Mouse (Mus musculus): ENCODE data around the gene Tssc4.

The Tssc4 gene

GRCm38 (mm10) chr7:143070506-143071070 is 1.5 kb downstream of the Tssc4 start:
- DNase-seq: no peak

DNA sequence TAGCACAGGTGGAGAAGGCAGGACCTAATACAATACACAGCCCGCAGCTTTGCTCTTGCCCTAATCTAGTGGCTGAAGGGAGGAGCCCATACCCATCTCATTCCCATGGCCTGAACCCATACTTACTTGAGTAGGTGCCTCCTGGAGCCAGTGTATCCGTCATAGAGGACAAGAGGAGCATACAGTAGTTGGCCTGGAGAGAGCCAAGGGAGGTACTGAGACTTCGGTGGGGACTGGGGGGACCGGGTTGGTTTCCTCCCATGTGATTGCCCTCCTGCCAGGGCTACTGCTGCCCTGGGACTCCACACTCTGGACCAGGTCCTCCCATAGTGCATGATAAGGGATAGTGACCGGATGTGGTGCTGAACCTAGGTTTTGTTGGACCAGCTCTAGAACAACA is 3.6 kb downstream of the Tssc4 start:
- DNase-seq: no peak

- peak; percentile 52 for DNase-seq
Measured at GRCm38 (mm10) chr7:143073086-143073485, 4.0 kb downstream of the Tssc4 start.

GRCm38 (mm10) chr7:143075394-143075793 is 6.3 kb downstream of the Tssc4 start:
- no peak for DNase-seq

GRCm38 (mm10) chr7:143077351-143077750 is 8.3 kb downstream of the Tssc4 start:
- DNase-seq: no peak

- DNase-seq: no peak
Measured at GRCm38 (mm10) chr7:143082024-143082423, 13.0 kb downstream of the Tssc4 start.

DNA sequence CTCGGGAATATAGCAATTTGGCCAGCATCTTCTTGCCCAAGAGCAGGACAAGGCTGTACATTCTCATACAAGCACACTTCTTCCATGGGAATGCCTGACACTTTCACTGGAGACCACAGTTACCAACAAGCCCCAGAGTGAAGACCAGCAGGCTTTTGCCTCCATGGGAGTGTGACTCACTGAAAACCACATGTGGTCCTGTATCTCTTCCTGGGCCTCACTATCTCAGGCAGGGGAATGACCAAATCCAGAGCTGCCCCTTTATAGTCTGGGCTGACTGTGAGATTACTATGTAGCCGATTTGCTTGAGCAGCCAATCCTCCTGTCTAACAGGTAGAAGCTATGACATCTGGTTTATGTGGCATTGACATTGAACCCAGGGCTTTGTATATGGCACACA is 14.7 kb downstream of the Tssc4 start:
- DNase-seq: no peak

GRCm38 (mm10) chr7:143086366-143086765 is 17.3 kb downstream of the Tssc4 start:
- peak; percentile 70 for DNase-seq

DNA sequence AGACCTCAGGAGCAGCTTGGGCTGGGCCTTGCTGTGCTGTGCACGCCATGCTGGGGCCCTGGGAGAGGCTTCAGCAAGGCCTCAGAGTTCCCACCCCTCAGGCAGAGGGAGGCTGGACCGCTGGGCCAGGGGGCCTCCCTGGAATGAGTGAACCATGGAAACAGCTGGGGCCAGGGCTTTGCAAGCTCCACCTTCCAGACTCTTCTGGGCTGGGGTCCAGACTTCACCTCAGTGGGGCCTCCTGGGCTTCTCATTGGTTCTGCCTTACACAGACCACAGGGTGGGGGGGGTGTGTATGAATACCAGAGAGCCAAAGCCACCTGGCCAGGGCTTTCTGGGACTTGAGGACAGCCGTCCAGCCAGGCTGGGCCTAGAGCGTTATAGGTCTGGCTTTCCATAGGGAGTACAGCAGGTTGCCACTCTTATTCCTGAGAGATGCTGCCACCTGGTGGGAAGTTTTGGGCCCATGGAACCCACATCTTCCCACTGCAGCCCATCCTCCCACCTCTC is 18.1 kb downstream of the Tssc4 start:
- DNase-seq: peak; percentile 57

DNA sequence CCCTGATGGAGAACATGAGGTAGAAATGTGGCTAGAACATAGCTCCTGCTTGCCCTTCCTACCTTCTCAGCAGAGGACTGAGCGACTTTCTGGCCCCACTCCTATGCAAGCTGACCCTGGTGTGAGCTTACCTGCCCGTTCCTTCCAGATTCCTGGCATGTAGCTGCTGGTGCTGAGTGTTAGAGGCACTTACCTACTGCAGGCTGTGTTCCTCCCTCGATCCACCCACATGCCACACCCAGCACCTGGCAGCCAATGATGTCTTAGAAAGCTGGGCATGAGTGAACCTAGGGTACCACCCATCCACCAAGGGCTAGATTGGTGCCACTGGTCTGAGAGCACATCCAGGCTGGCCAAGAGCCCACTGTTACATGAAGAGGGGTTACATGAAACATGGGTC is 24.8 kb downstream of the Tssc4 start:
- no peak for DNase-seq

GRCm38 (mm10) chr7:143094592-143095553 is 25.8 kb downstream of the Tssc4 start, which contains the start of gene Trpm5:
Gene Trpm5, minus strand, starts transcription at chr7:143094642.
- peak; percentile 52 for DNase-seq

- no peak for DNase-seq
Measured at GRCm38 (mm10) chr7:143095554-143095907, 26.5 kb downstream of the Tssc4 start.

DNA sequence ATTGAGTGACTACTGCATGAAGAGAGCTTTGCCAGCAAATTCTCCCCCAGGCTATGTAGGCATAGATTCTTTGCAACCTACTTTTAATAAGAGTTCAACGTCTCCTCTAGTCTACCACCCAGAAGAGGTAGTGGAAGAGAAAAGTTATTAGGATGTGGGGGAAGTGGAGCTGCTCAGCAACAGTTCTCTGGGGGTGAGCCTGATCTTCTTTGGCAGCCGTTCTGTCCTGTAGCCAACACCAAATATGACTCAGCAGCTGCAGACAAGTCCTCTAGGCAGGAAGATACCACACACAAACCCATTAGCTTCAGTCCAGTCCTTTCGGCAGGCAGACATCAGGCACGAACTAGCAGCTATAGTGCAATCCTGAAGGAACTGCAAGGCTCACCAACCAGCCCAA is 31.7 kb downstream of the Tssc4 start:
- no peak for DNase-seq

- DNase-seq: no peak
Measured at GRCm38 (mm10) chr7:143105258-143105897, 36.3 kb downstream of the Tssc4 start.

DNA sequence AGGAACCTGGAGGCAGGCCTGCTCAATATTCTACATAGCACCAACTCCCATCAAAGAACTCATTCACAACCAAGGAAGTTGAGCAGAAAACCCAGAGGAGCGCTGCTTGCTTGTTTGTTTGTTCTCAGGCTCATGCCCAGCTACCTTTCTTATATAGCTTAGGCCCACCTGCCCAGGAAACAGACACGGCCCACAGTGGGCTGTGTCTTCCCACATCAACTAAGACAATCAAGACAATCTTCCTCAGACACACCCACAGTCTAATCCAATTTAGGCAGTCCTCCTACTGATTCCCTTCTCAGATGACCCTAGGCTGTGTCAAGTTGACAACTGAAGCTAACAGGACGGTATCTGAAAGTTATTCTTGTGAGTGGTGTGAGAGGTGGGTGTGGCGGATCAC is 37.0 kb downstream of the Tssc4 start, which contains the start of gene Kcnq1:
Gene Kcnq1 (plus strand): TSS at position 301 of the 400 bp plus-strand sequence.
- DNase-seq: no peak

GRCm38 (mm10) chr7:143106672-143107465 is 37.8 kb downstream of the Tssc4 start:
- DNase-seq: peak; percentile 44

GRCm38 (mm10) chr7:143108200-143108599 is 39.2 kb downstream of the Tssc4 start:
- no peak for DNase-seq

DNA sequence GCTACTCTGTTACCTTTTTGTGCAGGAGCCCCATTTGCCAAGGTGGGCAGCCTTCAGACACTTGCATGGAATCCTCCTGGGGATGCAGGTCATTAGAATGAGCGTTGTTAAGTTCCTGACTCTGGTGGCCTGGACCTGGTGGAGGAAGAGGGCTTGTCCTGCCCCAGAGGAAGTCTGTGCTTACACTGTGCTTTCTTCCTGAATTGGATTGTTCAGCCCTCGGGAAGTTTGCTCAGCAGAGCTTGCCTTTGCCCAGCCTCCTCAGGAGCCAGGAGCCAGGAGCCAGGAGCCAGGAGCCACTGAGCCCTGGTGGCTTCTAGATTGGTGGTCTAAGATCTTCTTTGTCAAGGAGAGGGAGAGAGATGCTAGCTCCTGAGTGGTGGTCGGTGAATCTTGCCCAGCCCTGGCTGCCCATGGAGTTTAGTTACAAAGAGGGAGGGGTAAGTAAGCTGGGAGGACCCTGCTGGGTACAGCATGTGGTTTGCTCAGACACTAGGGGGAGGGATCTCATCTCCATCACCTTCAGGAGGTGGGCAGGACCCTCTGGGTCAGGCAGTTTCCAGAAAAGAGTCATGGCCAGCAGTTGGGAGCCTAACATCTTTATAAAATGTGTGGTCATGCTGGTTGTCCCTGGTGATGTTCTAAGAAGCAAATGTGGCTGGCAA is 40.1 kb downstream of the Tssc4 start:
- DNase-seq: no peak

- no peak for DNase-seq
Measured at GRCm38 (mm10) chr7:143109696-143110095, 40.6 kb downstream of the Tssc4 start.

DNA sequence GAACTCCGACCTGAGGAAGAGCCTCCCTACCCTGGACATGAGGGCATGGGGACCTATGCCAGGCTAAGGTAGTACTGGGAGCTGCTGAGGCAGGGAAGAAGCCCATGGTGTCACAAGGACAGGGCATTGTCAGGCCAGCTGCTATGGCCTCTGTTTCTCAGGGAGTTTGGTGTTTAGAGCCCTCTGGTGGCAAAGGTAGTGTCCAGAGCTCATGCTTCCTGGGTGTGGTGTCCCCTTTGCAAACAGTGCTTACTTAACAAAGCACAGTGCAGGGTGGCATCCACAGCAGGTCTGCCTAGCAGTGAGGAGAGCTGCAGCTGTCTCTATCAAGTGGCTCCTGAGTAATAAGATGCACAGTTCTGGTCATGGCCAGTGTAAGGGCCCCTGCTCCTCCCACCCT is 41.8 kb downstream of the Tssc4 start:
- DNase-seq: no peak

DNA sequence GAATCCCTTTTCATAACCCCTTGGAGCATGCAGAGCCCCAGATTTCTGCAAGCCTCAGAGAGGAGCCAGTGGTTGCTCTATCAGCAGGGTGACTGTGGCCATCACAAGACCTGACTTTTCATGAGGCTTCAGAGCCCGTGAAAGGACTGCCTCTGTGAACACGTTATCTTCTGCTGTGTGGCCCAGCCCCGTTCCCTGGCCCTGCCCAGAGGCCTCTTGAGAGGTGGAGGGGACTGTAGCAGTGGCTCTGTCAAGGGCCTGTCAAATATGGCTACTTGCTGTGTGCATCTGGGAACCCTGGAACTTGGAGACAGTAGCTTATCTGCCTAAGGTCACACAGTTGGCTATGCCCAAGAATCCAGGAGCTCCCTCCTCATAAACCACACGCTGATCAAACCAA is 42.7 kb downstream of the Tssc4 start:
- no peak for DNase-seq

- no peak for DNase-seq
Measured at GRCm38 (mm10) chr7:143112395-143112794, 43.3 kb downstream of the Tssc4 start.
